ENCODE assay signal across 10 mouse cellular contexts in the genomic region with DNA sequence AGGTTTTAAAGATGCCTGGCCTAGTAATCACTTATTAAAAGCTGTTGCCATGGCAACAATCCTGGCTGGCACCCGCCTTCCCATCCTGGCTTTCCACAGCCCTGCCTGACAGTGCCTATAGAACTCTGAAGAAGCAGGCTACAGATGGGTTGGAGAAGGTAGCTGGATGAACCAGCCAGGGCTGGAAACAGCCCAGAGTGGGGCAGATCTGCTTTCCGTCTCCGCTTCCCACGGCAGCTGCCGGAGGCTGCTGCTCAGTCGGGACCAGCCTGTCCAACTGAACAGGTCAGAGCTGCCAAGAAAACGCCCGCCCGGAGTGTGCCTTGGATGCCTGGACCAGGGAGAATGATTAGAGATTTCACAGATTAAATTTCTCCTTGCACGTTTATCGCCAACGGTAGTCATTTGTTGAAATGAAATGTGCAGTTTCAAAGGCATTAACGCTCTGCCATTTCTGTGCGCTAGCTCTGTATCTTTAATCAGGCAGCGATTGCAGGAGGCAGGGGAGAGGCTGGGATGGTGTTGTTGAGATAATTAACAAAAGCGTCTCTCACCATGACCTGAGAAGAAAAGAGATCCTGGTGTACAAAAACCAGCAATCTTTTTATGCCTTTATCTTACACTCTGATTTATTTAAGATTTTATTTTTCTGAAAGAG. TPM values are rescaled to one million over a fixed set of nuclear protein-coding genes. Genes with fewer than 3 reads are reported as not detected.
DNase-seq lines count a peak whose midpoint lies in the region; ATAC-seq and TF ChIP-seq lines count a peak whose summit lies in the region.
"Had no signal": no experiment of that assay in that cellular context is flagged by ENCODE, and none has a peak within 500 bp of the region (broad histone marks: within the 10 kb centered on the region; RNA-seq: fewer than 3 reads in every experiment).

No protein-coding gene starts in this region.

- no peak for TF ChIP-seq CTCF in gastrocnemius, adult 2 months (IDR thresholded peaks at IDR 0.05)
- no peak for TF ChIP-seq CTCF in lung, adult 2 months (IDR thresholded peaks at IDR 0.05; ENCODE audit: insufficient read depth, low read length)

- 85% methylated on average over 16 of the region's 16 CpGs for WGBS in lung, adult 2 months

- no peak overlapping the region for H3K4me3 ChIP-seq in gastrocnemius, adult 2 months
- H3K4me3 ChIP-seq in lung, adult 2 months (replicated peaks; ENCODE audit: extremely low read depth, low read depth, low read length) = no peak overlapping the region
- H3K4me3 ChIP-seq: limb, embryonic 10.5 days had no signal

- ATAC-seq in erythroid progenitor cell, adult 5-6 weeks (replicated peaks; ENCODE audit: low FRiP score, poor library complexity, severe bottlenecking) = no peak

- H3K4me1 ChIP-seq in lung, adult 2 months (ENCODE audit: control insufficient read depth, insufficient read depth, low read length) = no peaks in the 10 kb centered on the region

- DNase-seq in gastrocnemius, adult 2 months = peak; percentile 78
- DNase-seq in gastrocnemius, postnatal 4 days (ENCODE audit: low spot score in 2 of 2) = no peak
- peak; percentile 51 for DNase-seq in gastrocnemius, postnatal 10 days
- peak; percentile 73 to 87 for DNase-seq in left cerebral cortex, postnatal 14 days (ENCODE audit: low spot score in 2 of 2)
- DNase-seq in telencephalon, adult 2 months (ENCODE audit: low read depth, low spot score) = peak; percentile 89
- no peak for DNase-seq in kidney, adult 9 months
- no peak for DNase-seq in lung, adult 2 months
- DNase-seq: adrenal gland, adult 2 months had no signal

- intact Hi-C loops in gastrocnemius, adult 2 months (cut with DNase I) = loop anchor here (10.0 kb wide), 2 partner anchors 273 to 303 kb away; no protein-coding TSS in a partner anchor
- intact Hi-C loops in left cerebral cortex, postnatal 14 days (cut with DNase I) = no loop called here

- no peak for TF ChIP-seq POLR2A in lung, adult 2 months (IDR thresholded peaks at IDR 0.05; ENCODE audit: borderline replicate concordance, extremely low read depth, low read depth, low read length)

- no peak overlapping the region for H3K27ac ChIP-seq in gastrocnemius, adult 2 months
- H3K27ac ChIP-seq: limb, embryonic 10.5 days had no signal

RNA-seq across cellular contexts. Expression of a gene that starts 56.0 kb away (rescaled TPM):
- 10 to 100 TPM; 31.5 to 32.0 TPM for total RNA-seq in gastrocnemius, adult 2 months (2021)
- 10 to 100 TPM; 82.2 TPM for total RNA-seq in gastrocnemius, postnatal 4 days (2021)
- 10 to 100 TPM; 44.8 to 64.7 TPM for total RNA-seq in gastrocnemius, postnatal 10 days (2021)
- 100 to 1,000 TPM; 136 to 162 TPM for total RNA-seq in left cerebral cortex, postnatal 14 days (2021)
- 14.4 and 21.8 TPM in 2 replicates for total RNA-seq in erythroid progenitor cell, adult 5-6 weeks (2015; ENCODE audit: low replicate concordance)
- total RNA-seq in erythroid progenitor cell, adult 5-6 weeks (2017; ENCODE audit: low replicate concordance) = 15.1 TPM in 2 replicates
- 60.1 and 87.1 TPM in 2 replicates for polyA plus RNA-seq in lung, adult 2 months (2012; rRNA removed)

Comparison
In these comparisons a context has a peak if more than half of its experiments do, and no peak if none do; other contexts are left out.
1. DNase-seq: peak in gastrocnemius, adult 2 months (single experiment), gastrocnemius, postnatal 10 days (single experiment), left cerebral cortex, postnatal 14 days (2 of 2) and telencephalon, adult 2 months (single experiment); none in gastrocnemius, postnatal 4 days (0 of 2), kidney, adult 9 months (single experiment) and lung, adult 2 months (single experiment).